Mouse (Mus musculus): Measurements from ENCODE around the gene Btrc.

GRCm38 (mm10) chr19:45336718-45337117 is 26.8 kb upstream of the Btrc start:
- no peak for TF ChIP-seq CTCF (IDR thresholded peaks at IDR 0.05; ENCODE audit: low read depth)
- TF ChIP-seq EP300 (optimal IDR thresholded peaks at IDR 0.05) = no peak
